Comparison of ENCODE assay signal across 22 mouse cellular contexts in genomic region chr13:41549283-41549682, GRCm38 (mm10).
"Had no signal": no experiment of that assay in that cellular context is flagged by ENCODE, and none has a peak within 500 bp of the region (broad histone marks: within the 10 kb centered on the region; RNA-seq: fewer than 3 reads in every experiment).

No protein-coding gene starts in this region.

- H3K9ac ChIP-seq: kidney, embryonic 15.5 days; limb, embryonic 12.5 days; limb, embryonic 15.5 days; liver, embryonic 14.5 days; liver, postnatal 0 days; midbrain, embryonic 12.5 days; neural tube, embryonic 13.5 days had no signal

- ATAC-seq: hindbrain, postnatal 0 days; inflammation-experienced regulatory T-cells, adult 6 months; liver, postnatal 0 days; midbrain, embryonic 16.5 days had no signal

- DNase-seq: kidney, adult 11 months; kidney, adult 8-10 months; kidney, postnatal 14 days; kidney, postnatal 4 days; left cerebral cortex, postnatal 4 days; liver, postnatal 0 days; retina, postnatal 1 day; right cerebral cortex, postnatal 25 days; spleen, adult 18-20 months; thymus, adult 18-20 months; thymus, postnatal 36 days had no signal

- H3K9me3 ChIP-seq: kidney, embryonic 15.5 days; limb, embryonic 12.5 days; limb, embryonic 15.5 days; midbrain, embryonic 12.5 days; neural tube, embryonic 13.5 days had no signal

- H3K36me3 ChIP-seq: kidney, embryonic 15.5 days; limb, embryonic 12.5 days; limb, embryonic 15.5 days; midbrain, embryonic 12.5 days; neural tube, embryonic 13.5 days had no signal

- H3K4me3 ChIP-seq: kidney, embryonic 15.5 days; limb, embryonic 12.5 days; limb, embryonic 15.5 days; midbrain, embryonic 12.5 days; myocyte; neural tube, embryonic 13.5 days had no signal

- H3K4me1 ChIP-seq: kidney, embryonic 15.5 days; limb, embryonic 15.5 days; midbrain, embryonic 12.5 days; neural tube, embryonic 13.5 days had no signal

- H3K27me3 ChIP-seq: kidney, embryonic 15.5 days; limb, embryonic 12.5 days; limb, embryonic 15.5 days; midbrain, embryonic 12.5 days; neural tube, embryonic 13.5 days had no signal

- H3K27ac ChIP-seq: hindbrain, postnatal 0 days; kidney, embryonic 15.5 days; limb, embryonic 12.5 days; limb, embryonic 15.5 days; liver, embryonic 14.5 days; midbrain, embryonic 12.5 days; neural tube, embryonic 13.5 days had no signal

- H3K4me2 ChIP-seq: kidney, embryonic 15.5 days; limb, embryonic 12.5 days; limb, embryonic 15.5 days; liver, embryonic 11.5 days; midbrain, embryonic 12.5 days; neural tube, embryonic 13.5 days had no signal
